Comparison of ENCODE assay signal across 8 mouse cellular contexts in genomic region chr12:31184217-31184975, GRCm38 (mm10). TPM values are rescaled to one million over a fixed set of nuclear protein-coding genes. Genes with fewer than 3 reads are reported as not detected.
DNase-seq lines count a peak whose midpoint lies in the region; ATAC-seq and TF ChIP-seq lines count a peak whose summit lies in the region.

No protein-coding gene starts in this region.

- H3K4me2 ChIP-seq in kidney, embryonic 14.5 days (replicated peaks; ENCODE audit: low read depth, low read length) = no peak overlapping the region
- peak overlapping the region; percentile 9; the same call in 1 of the 2 replicates for H3K4me2 ChIP-seq in intestine, embryonic 14.5 days (ENCODE audit: low read length)

- H3K9ac ChIP-seq in kidney, embryonic 14.5 days (ENCODE audit: low read depth, low read length) = no peak overlapping the region
- no peak overlapping the region for H3K9ac ChIP-seq in intestine, embryonic 14.5 days (ENCODE audit: low read length)

- no peak for TF ChIP-seq CTCF in gastrocnemius, adult 2 months (IDR thresholded peaks at IDR 0.05)

- H3K27ac ChIP-seq in kidney, embryonic 14.5 days (ENCODE audit: low read depth, low read length) = peak overlapping the region; percentile 11; the same call in 1 of the 2 replicates
- H3K27ac ChIP-seq in gastrocnemius, adult 2 months = peak overlapping the region; percentile 35; the same call in 1 of the 2 replicates
- peak overlapping the region; percentile 68 for H3K27ac ChIP-seq in intestine, embryonic 14.5 days (ENCODE audit: low read depth)

- no peaks in the 10 kb centered on the region for H3K9me3 ChIP-seq in kidney, embryonic 14.5 days (ENCODE audit: control insufficient read depth, low read length)
- H3K9me3 ChIP-seq in intestine, embryonic 14.5 days (ENCODE audit: control insufficient read depth, low read length) = no peaks in the 10 kb centered on the region

- ATAC-seq in kidney, embryonic 14.5 days (ENCODE audit: low FRiP score, low TSS enrichment) = no peak
- peak; percentile 47 for ATAC-seq in intestine, embryonic 14.5 days (replicated peaks; ENCODE audit: low FRiP score, low TSS enrichment, low read depth)

- 55% methylated on average over 11 of the region's 11 CpGs for WGBS in kidney, embryonic 14.5 days
- 25% methylated on average over 11 of the region's 11 CpGs for WGBS in intestine, embryonic 14.5 days

- no peaks in the 10 kb centered on the region for H3K36me3 ChIP-seq in kidney, embryonic 14.5 days (ENCODE audit: control insufficient read depth, insufficient read depth, low read length)
- H3K36me3 ChIP-seq in intestine, embryonic 14.5 days (ENCODE audit: control insufficient read depth, insufficient read depth, low read length) = no peaks in the 10 kb centered on the region

- intact Hi-C loops in gastrocnemius, adult 2 months (cut with DNase I) = no loop called here

- no peaks in the 10 kb centered on the region for H3K27me3 ChIP-seq in kidney, embryonic 14.5 days (ENCODE audit: control insufficient read depth, insufficient read depth, low read length)
- no peaks in the 10 kb centered on the region for H3K27me3 ChIP-seq in intestine, embryonic 14.5 days (replicated peaks; ENCODE audit: control insufficient read depth, insufficient read depth, low read length)

- no peak overlapping the region for H3K4me3 ChIP-seq in kidney, embryonic 14.5 days (ENCODE audit: low read length)
- no peak overlapping the region for H3K4me3 ChIP-seq in gastrocnemius, adult 2 months
- H3K4me3 ChIP-seq in intestine, embryonic 14.5 days (ENCODE audit: low read depth, low read length) = no peak overlapping the region

- H3K4me1 ChIP-seq in kidney, embryonic 14.5 days (ENCODE audit: control insufficient read depth, insufficient read depth, low read length) = peaks cover 20% of the 10 kb centered on the region
- H3K4me1 ChIP-seq in intestine, embryonic 14.5 days (replicated peaks; ENCODE audit: control insufficient read depth, insufficient read depth, low read length) = peaks cover 38% of the 10 kb centered on the region

- no peak for DNase-seq in kidney, adult 18-20 months
- DNase-seq in gastrocnemius, adult 2 months = peak; percentile 72
- no peak for DNase-seq in intestine, embryonic 14.5 days (ENCODE audit: low spot score)
- peak; percentile 77 for DNase-seq in skeletal muscle tissue, adult 2 months (ENCODE audit: low read depth, low spot score)
- DNase-seq in left cerebral cortex, adult 11 months (ENCODE audit: low spot score) = no peak
- DNase-seq in spleen, adult 18-20 months = no peak
- DNase-seq in spleen, postnatal 14 days (ENCODE audit: low spot score in 2 of 2) = no peak

RNA-seq across cellular contexts. Expression of gene Gm6993, which starts 56.2 kb away (rescaled TPM):
- not detected in 2 replicates for polyA plus RNA-seq in kidney, embryonic 14.5 days (2014; fragmentation: Nextera tagmentation; extraction: Ambion mirVana)
- not detected for total RNA-seq in gastrocnemius, adult 2 months (2021)
- polyA plus RNA-seq in intestine, embryonic 14.5 days (2014; fragmentation: Nextera tagmentation; extraction: Ambion mirVana) = not detected in 2 replicates

Comparison
In these comparisons a context has a peak if more than half of its experiments do, and no peak if none do; other contexts are left out.
1. H3K27ac ChIP-seq: peak in every context shown above with its lines; median percentile 68 in intestine, embryonic 14.5 days; 35 in gastrocnemius, adult 2 months; 11 in kidney, embryonic 14.5 days.
2. DNase-seq: peak in gastrocnemius, adult 2 months (single experiment) and skeletal muscle tissue, adult 2 months (single experiment); none in kidney, adult 18-20 months (single experiment), intestine, embryonic 14.5 days (single experiment), left cerebral cortex, adult 11 months (single experiment), spleen, adult 18-20 months (0 of 2) and spleen, postnatal 14 days (0 of 2).